Comparison of ENCODE assay signal across 31 mouse cellular contexts in genomic region chrX:139730541-139730940, GRCm38 (mm10). TPM values are rescaled to one million over a fixed set of nuclear protein-coding genes. Genes with fewer than 3 reads are reported as not detected.
DNase-seq lines count a peak whose midpoint lies in the region.
"Had no signal": no experiment of that assay in that cellular context is flagged by ENCODE, and none has a peak within 500 bp of the region (broad histone marks: within the 10 kb centered on the region; RNA-seq: fewer than 3 reads in every experiment).

No protein-coding gene starts in this region.

- DNase-seq in kidney, adult 8-10 months, result peak; percentile 34 to 44
- DNase-seq in kidney, postnatal 4 days, result no peak
- DNase-seq in gonadal fat pad, adult 2 months (ENCODE audit: low read depth), result peak; percentile 1
- peak; percentile 25 to 36 for DNase-seq in kidney, postnatal 25 days
- DNase-seq in urinary bladder, postnatal 36 days (ENCODE audit: low spot score in 2 of 2), result no peak
- no peak for DNase-seq in retina, postnatal 1 day
- DNase-seq: adrenal gland, adult 8-10 months; cerebellum, adult 2 months; cerebellum, postnatal 25 days; gastrocnemius, postnatal 14 days; heart, adult 11 months; layer of hippocampus, postnatal 36 days; left cerebral cortex, postnatal 4 days; lung, adult 2 months; lung, postnatal 10 days; right cerebral cortex, postnatal 14 days; thymus, adult 2 months; thymus, postnatal 36 days had no signal

RNA-seq across cellular contexts. Expression of gene Gm15013, which starts 16.3 kb away (rescaled TPM):
- polyA plus RNA-seq in gonadal fat pad, adult 2 months (2012; rRNA removed), result 0.24 and 0.35 TPM in 2 replicates
- polyA plus RNA-seq: cerebellum, adult 2 months; embryonic facial prominence, embryonic 10.5 days; forebrain, embryonic 14.5 days; hindbrain, embryonic 11.5 days; hindbrain, embryonic 16.5 days; liver, embryonic 14.5 days; lung, adult 2 months; macrophage; midbrain, embryonic 13.5 days; neural tube, embryonic 13.5 days; thymus, adult 2 months had no signal

RNA-seq across cellular contexts. Expression of gene Tbc1d8b, which starts 45.7 kb away (rescaled TPM):
- polyA plus RNA-seq in gonadal fat pad, adult 2 months (2012; rRNA removed), result 4.3 and 6.6 TPM in 2 replicates

RNA-seq across cellular contexts. Expression of gene Ripply1, which starts 51.6 kb away (rescaled TPM):
- polyA plus RNA-seq in gonadal fat pad, adult 2 months (2012; rRNA removed), result 0.43 and 0.99 TPM in 2 replicates
- polyA plus RNA-seq: activated CD4-positive, CD25-positive, alpha-beta regulatory T cell, adult 4 months; C2C12; forebrain, embryonic 14.5 days; heart, embryonic 10.5 days; heart, embryonic 15.5 days; hindbrain, embryonic 11.5 days; hindbrain, embryonic 16.5 days; kidney, postnatal 0 days; macrophage; neural tube, embryonic 13.5 days had no signal

Comparison
In these comparisons a context has a peak if more than half of its experiments do, and no peak if none do; other contexts are left out.
1. DNase-seq: peak in kidney, adult 8-10 months (2 of 2), gonadal fat pad, adult 2 months (single experiment) and kidney, postnatal 25 days (2 of 2); none in kidney, postnatal 4 days (0 of 2), urinary bladder, postnatal 36 days (0 of 2) and retina, postnatal 1 day (single experiment).